ENCODE assay signal across 1 mouse cellular context in the genomic region with DNA sequence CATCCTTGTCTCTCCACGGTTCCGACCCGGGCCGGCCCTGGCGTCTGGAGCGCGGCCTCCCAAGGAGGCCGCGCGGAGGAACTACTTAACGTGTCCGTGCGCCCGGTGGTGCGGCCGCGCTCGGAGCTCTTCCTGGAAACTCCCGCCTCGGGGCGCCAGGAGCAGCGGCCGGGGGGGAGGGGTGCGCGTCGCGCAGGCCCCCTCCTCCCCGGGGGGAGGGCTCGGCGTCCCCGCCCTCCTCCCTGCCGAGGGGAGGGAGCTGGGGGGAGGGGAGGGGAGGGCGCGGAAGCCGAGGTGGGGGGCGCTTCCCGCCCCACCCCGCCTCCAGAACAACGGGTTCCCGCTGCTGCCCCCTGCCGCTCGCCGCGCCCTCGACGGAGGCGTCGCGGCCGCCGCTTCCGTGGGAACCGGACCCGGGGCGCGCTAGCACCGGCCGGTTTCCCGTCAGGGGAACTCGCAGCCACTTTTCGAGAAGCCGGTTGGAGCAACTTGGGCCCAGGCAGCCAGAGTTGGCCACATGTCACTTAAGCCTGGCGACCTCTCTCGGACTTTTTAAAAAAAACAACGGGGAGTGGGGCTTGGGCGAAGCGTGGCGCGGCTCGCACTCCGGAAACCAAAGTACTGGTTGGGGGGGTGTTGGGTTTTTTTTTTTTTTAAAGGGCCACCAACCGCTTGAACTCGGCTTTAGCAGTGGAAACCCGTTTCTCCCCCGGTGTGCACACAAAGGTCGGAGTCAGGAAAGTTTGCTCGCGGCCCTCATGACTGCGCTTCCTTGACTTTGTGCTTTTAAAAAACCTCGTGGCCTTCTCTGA.
TF ChIP-seq lines count a peak whose summit lies in the region.

No protein-coding gene starts in this region.

TF ChIP-seq in MEL, 35 proteins besides CTCF, POLR2A, EP300 and RAD21 (continued from another document):
- TF ChIP-seq POLR2AphosphoS2 (IDR thresholded peaks at IDR 0.05; ENCODE audit: low read length) (0 out of 2 replicates have a peak, but pooled peaks have one; percentile 44), ELF1 (IDR thresholded peaks at IDR 0.05; ENCODE audit: low read depth, low read length) (peak; percentile 60; the same call in 1 of the 2 replicates), MYC (IDR thresholded peaks at IDR 0.05; ENCODE audit: low read depth, low read length) (peak; percentile 73; the same call in 1 of the 2 replicates), CHD1 (IDR thresholded peaks at IDR 0.05; ENCODE audit: low read depth, low read length) (no peak; the same call in 1 of the 2 replicates), USF1 (IDR thresholded peaks at IDR 0.05; ENCODE audit: low read depth, low read length) (no peak), TBP (IDR thresholded peaks at IDR 0.05; ENCODE audit: low read depth, low read length) (peak; percentile 52), SIN3A (IDR thresholded peaks at IDR 0.05; ENCODE audit: low read length) (peak; percentile 40; the same call in 1 of the 2 replicates), NRF1 (IDR thresholded peaks at IDR 0.05; ENCODE audit: insufficient read depth, low read depth, low read length, poor library complexity, severe bottlenecking) (peak; percentile 32; the same call in 1 of the 2 replicates)
